Mouse (Mus musculus) heart, postnatal 4 days (tissue): ENCODE measurements around the gene Nek5. TPM values are rescaled to one million over a fixed set of nuclear protein-coding genes. Genes with fewer than 3 reads are reported as not detected.
A peak's percentile ranks its signal among the peaks of the same experiment; 100 is the strongest.

Experiments used
- DNase-seq: peaks from one replicate; pipeline ENCODE4 v3.0.0; 2021
- total RNA-seq, 2 experiments: library from RNA; stranded (reverse); gene quantifications; 2 replicates each; pipeline ENCODE4 v1.2.3; 2021

Nek5 gene
- total RNA-seq, result not detected

- peak; percentile 33 for DNase-seq
Observed at GRCm38 (mm10) chr8:22124220-22125152, at the start of gene Nek5. Gene Nek5, minus strand, starts transcription at chr8:22125053.

GRCm38 (mm10) chr8:22169167-22169566 lies 44.3 kb upstream of the Nek5 start:
- no peak for DNase-seq

- DNase-seq, result peak; percentile 88
Observed at GRCm38 (mm10) chr8:22166080-22166603, 41.3 kb upstream of the Nek5 start, which contains the start of gene Nek3. Gene Nek3, minus strand, starts transcription at chr8:22166435.

GRCm38 (mm10) chr8:22165251-22166079 lies 40.6 kb upstream of the Nek5 start:
- no peak for DNase-seq

- no peak for DNase-seq
Observed at GRCm38 (mm10) chr8:22164431-22164830, 39.6 kb upstream of the Nek5 start.

- no peak for DNase-seq
Observed at GRCm38 (mm10) chr8:22162206-22162605, 37.4 kb upstream of the Nek5 start.

GRCm38 (mm10) chr8:22150345-22150663 lies 25.5 kb upstream of the Nek5 start:
- DNase-seq, result peak; percentile 31

GRCm38 (mm10) chr8:22149643-22150344 lies 24.9 kb upstream of the Nek5 start:
- DNase-seq, result no peak

GRCm38 (mm10) chr8:22148367-22148740 lies 23.5 kb upstream of the Nek5 start:
- no peak for DNase-seq

GRCm38 (mm10) chr8:22147706-22148366 lies 23.0 kb upstream of the Nek5 start:
- DNase-seq, result no peak

GRCm38 (mm10) chr8:22145831-22146230 lies 21.0 kb upstream of the Nek5 start:
- no peak for DNase-seq

- no peak for DNase-seq
Observed at GRCm38 (mm10) chr8:22143764-22144491, 19.1 kb upstream of the Nek5 start.

GRCm38 (mm10) chr8:22142592-22142991 lies 17.7 kb upstream of the Nek5 start:
- no peak for DNase-seq

- no peak for DNase-seq
Observed at GRCm38 (mm10) chr8:22141836-22142385, 17.1 kb upstream of the Nek5 start.

GRCm38 (mm10) chr8:22136462-22136861 lies 11.6 kb upstream of the Nek5 start:
- peak; percentile 54 for DNase-seq

GRCm38 (mm10) chr8:22134750-22135135 lies 9.9 kb upstream of the Nek5 start:
- no peak for DNase-seq

GRCm38 (mm10) chr8:22134078-22134749 lies 9.4 kb upstream of the Nek5 start:
- no peak for DNase-seq

- no peak for DNase-seq
Observed at GRCm38 (mm10) chr8:22132062-22132461, 7.2 kb upstream of the Nek5 start.

GRCm38 (mm10) chr8:22107020-22107419 lies 17.8 kb downstream of the Nek5 start:
- no peak for DNase-seq

GRCm38 (mm10) chr8:22091568-22091967 lies 33.3 kb downstream of the Nek5 start:
- DNase-seq, result peak; percentile 8
